Mouse (Mus musculus) lung, embryonic 15.5 days (tissue): ENCODE data around the gene Ppfibp1. TPM values are rescaled to one million over a fixed set of nuclear protein-coding genes. Genes with fewer than 3 reads are reported as not detected.

ENCODE experiments used
- ATAC-seq: fragments of 200-750 bp; cut with Nextera tagmentation; 2 replicates; pipeline ENCODE4 v1.8.0; 2017; ENCODE audit warnings: moderate number of reproducible peaks, borderline replicate concordance; ENCODE audit not compliant: low FRiP score, low TSS enrichment; ENCODE audit errors: extremely low read depth
- H3K27ac ChIP-seq: fragments of 300-500 bp; sonication (generic); 2 replicates; pipeline ENCODE4 v1.5.1; 2015; ENCODE audit warnings: moderate library complexity, mild to moderate bottlenecking, inconsistent platforms
- H3K27me3 ChIP-seq: fragments of 300-500 bp; sonication (generic); 2 replicates; pipeline ENCODE4 v1.6.1; 2015; ENCODE audit warnings: inconsistent platforms
- H3K36me3 ChIP-seq: fragments of 300-500 bp; sonication (generic); 2 replicates; pipeline ENCODE4 v1.6.1; 2015; ENCODE audit warnings: inconsistent platforms
- H3K4me1 ChIP-seq: fragments of 300-500 bp; sonication (generic); 2 replicates; pipeline ENCODE4 v1.6.1; 2015; ENCODE audit warnings: inconsistent platforms
- H3K4me2 ChIP-seq: fragments of 300-500 bp; sonication (generic); 2 replicates; pipeline ENCODE4 v1.6.1; 2015; ENCODE audit warnings: inconsistent platforms, mild to moderate bottlenecking, moderate library complexity
- H3K4me3 ChIP-seq: fragments of 300-500 bp; sonication (generic); 2 replicates; pipeline ENCODE4 v1.5.1; 2015; ENCODE audit warnings: mild to moderate bottlenecking, inconsistent platforms
- H3K9ac ChIP-seq: fragments of 300-500 bp; sonication (generic); 2 replicates; pipeline ENCODE4 v1.6.1; 2015; ENCODE audit warnings: inconsistent platforms
- H3K9me3 ChIP-seq: fragments of 300-500 bp; sonication (generic); 2 replicates; pipeline ENCODE4 v1.6.1; 2016; ENCODE audit warnings: inconsistent platforms
- WGBS: fragments of 180-500 bp; shearing (Covaris S2); methylation state at CpG from one replicate; pipeline ENCODE4 v1.1.7; 2015; 5-methylcytosine and 5-hydroxymethylcytosine counted together
- polyA plus RNA-seq: library from polyadenylated mRNA; unstranded; fragments of >200 nt; fragmentation: Nextera tagmentation; extraction: Ambion mirVana; gene quantifications from 2 replicates; pipeline ENCODE4 v1.2.1, GENCODE M21; 2015

Ppfibp1 gene
- polyA plus RNA-seq, 1 experiment from 2014 or later: 52.3 TPM

GRCm38 (mm10) chr6:147059326-147059725, 171.0 kb downstream of the Ppfibp1 start:
- Histone ChIP-seq H3K4me3 (no peak overlapping the region), H3K36me3 (peaks cover 49% of the 10 kb centered on the region), H3K27ac (no peak overlapping the region), H3K9ac (no peak overlapping the region), H3K27me3 (no peaks in the 10 kb centered on the region), H3K4me1 (no peaks in the 10 kb centered on the region), H3K4me2 (no peak overlapping the region), H3K9me3 (no peaks in the 10 kb centered on the region)
- ATAC-seq: no peak
- 70% methylated on average over 7 of the region's 7 CpGs for WGBS

DNA sequence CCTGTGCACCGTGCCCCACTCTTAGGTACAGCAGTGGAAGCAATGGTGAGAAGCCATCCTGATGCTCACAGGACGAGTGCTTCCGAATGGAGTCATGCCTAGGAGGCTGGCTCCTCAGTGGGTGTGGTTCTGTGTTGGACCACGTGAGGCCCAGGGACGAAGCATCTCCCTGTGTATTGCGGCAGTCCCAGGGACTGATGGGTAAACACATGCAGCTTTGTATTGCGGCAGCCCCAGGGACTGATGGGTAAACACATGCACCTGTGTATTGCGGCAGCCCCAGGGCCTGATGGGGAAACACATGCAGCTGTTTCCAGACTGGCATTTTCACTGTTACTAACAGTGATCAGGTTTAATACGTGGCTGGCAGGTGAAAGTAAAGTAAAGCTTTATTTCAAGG, 173.3 kb downstream of the Ppfibp1 start:
- Histone ChIP-seq H3K4me1 (no peaks in the 10 kb centered on the region), H3K36me3 (peaks cover 35% of the 10 kb centered on the region), H3K9me3 (no peaks in the 10 kb centered on the region), H3K4me3 (no peak overlapping the region), H3K27me3 (no peaks in the 10 kb centered on the region), H3K9ac (no peak overlapping the region), H3K27ac (no peak overlapping the region), H3K4me2 (no peak overlapping the region)
- WGBS: 87% methylated on average over 9 of the region's 9 CpGs
- no peak for ATAC-seq

GRCm38 (mm10) chr6:147062034-147062433, 173.7 kb downstream of the Ppfibp1 start:
- no peaks in the 10 kb centered on the region for H3K9me3 ChIP-seq
- no peaks in the 10 kb centered on the region for H3K4me1 ChIP-seq
- no peak overlapping the region for H3K27ac ChIP-seq
- no peak overlapping the region for H3K9ac ChIP-seq
- no peak overlapping the region for H3K4me2 ChIP-seq
- peaks cover 33% of the 10 kb centered on the region for H3K36me3 ChIP-seq
- WGBS: 68% methylated on average over 7 of the region's 7 CpGs
- H3K4me3 ChIP-seq: no peak overlapping the region
- no peak for ATAC-seq
- no peaks in the 10 kb centered on the region for H3K27me3 ChIP-seq

DNA sequence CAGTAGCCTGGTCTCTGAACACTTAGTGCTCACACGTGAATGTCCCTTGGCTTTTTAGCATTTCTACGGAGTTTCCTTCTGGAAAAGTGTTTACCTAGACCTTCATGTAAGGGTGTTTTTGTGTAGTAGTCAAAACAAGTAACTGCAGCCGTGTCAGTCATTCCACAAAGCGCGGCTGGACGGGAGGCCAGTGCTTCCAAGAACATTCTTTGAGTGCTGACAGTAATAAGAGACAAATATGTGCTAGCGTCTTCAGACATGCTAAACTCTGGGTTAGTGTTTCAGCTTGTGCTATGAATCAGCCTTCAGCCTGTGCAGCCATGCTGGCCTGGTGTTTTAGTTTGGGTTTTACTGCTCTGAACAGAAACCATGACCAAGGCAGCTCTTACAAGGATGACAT, 174.4 kb downstream of the Ppfibp1 start:
- Histone ChIP-seq H3K27me3 (no peaks in the 10 kb centered on the region), H3K4me2 (no peak overlapping the region), H3K4me1 (no peaks in the 10 kb centered on the region), H3K9ac (no peak overlapping the region), H3K4me3 (no peak overlapping the region), H3K36me3 (peaks cover 30% of the 10 kb centered on the region), H3K27ac (no peak overlapping the region), H3K9me3 (no peaks in the 10 kb centered on the region)
- no peak for ATAC-seq
- WGBS: 82% methylated on average over 7 of the region's 7 CpGs

- ATAC-seq: no peak
- Histone ChIP-seq H3K9me3 (no peaks in the 10 kb centered on the region), H3K9ac (no peak overlapping the region), H3K4me3 (no peak overlapping the region), H3K27me3 (no peaks in the 10 kb centered on the region), H3K4me1 (no peaks in the 10 kb centered on the region), H3K36me3 (peaks cover 30% of the 10 kb centered on the region), H3K4me2 (no peak overlapping the region), H3K27ac (no peak overlapping the region)
- 84% methylated on average over 10 of the region's 10 CpGs for WGBS
Observed at GRCm38 (mm10) chr6:147064226-147064943, 176.1 kb downstream of the Ppfibp1 start.

- no peak overlapping the region for H3K4me3 ChIP-seq
- H3K27me3 ChIP-seq: no peaks in the 10 kb centered on the region
- peaks cover 30% of the 10 kb centered on the region for H3K36me3 ChIP-seq
- no peak for ATAC-seq
- no peaks in the 10 kb centered on the region for H3K9me3 ChIP-seq
- H3K9ac ChIP-seq: no peak overlapping the region
- WGBS: 90% methylated on average over 6 of the region's 6 CpGs
- H3K4me2 ChIP-seq: no peak overlapping the region
- no peak overlapping the region for H3K27ac ChIP-seq
- H3K4me1 ChIP-seq: no peaks in the 10 kb centered on the region
Observed at GRCm38 (mm10) chr6:147064944-147065261, 176.6 kb downstream of the Ppfibp1 start.

DNA sequence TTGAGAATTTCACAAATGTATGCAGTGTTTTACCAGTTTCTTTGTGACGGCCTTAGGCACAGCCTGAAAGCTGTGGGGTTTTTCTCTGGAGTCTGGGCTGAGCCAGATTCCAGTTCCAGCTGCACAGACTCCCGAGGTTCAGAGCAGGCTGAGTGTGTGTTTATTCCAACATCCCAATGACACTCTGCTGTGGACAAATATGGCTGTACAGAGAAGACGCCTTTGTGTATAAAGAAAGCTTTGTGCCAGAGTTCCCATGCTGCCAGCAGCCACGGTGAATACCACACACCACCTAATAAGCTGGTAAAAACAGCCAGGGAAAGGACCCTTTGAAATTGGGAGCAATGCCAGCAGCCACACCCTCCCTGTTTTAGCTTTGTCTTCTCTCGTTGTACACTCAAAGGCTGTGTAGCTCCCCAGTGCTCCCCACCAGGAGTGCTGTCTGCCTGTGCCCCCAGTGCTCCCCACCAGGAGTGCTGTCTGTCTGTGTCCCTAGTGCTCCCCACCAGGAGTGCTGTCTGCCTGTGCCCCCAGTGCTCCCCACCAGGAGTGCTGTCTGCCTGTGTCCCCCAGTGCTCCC, 187.6 kb downstream of the Ppfibp1 start:
- H3K9me3 ChIP-seq: no peaks in the 10 kb centered on the region
- H3K27me3 ChIP-seq: no peaks in the 10 kb centered on the region
- H3K36me3 ChIP-seq: peaks cover 19% of the 10 kb centered on the region
- peak; percentile 95 for ATAC-seq
- H3K9ac ChIP-seq: no peak overlapping the region
- WGBS: 24% methylated on average over 5 of the region's 5 CpGs
- peak overlapping the region; percentile 82 for H3K27ac ChIP-seq
- H3K4me3 ChIP-seq: no peak overlapping the region
- peaks cover 3% of the 10 kb centered on the region; the same call in 1 of the 2 replicates for H3K4me1 ChIP-seq
- H3K4me2 ChIP-seq: no peak overlapping the region

DNA sequence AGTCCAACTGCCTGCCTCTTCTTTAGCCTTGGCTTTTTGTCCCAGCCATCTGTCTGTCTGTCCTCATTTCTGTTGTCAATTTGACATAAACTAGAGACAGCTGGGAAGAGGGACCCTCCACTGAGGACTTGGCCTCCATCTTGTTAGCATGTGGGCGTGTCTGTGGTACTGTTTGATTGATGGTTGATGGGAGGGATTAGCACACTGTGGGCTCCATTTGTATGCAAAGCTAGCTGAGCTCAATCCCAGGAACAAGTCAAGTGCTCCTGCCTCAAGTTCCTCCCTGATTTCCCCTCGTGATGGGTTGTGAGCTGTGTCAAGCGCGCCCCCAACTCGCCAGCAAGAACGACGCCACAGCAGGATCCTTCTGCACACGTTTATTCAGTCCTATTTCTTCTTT, 188.6 kb downstream of the Ppfibp1 start:
- ATAC-seq: no peak
- H3K4me1 ChIP-seq: peaks cover 3% of the 10 kb centered on the region; the same call in 1 of the 2 replicates
- H3K36me3 ChIP-seq: 0 out of 2 replicates have a peak, but pooled peaks cover 9% of the 10 kb centered on the region

DNA sequence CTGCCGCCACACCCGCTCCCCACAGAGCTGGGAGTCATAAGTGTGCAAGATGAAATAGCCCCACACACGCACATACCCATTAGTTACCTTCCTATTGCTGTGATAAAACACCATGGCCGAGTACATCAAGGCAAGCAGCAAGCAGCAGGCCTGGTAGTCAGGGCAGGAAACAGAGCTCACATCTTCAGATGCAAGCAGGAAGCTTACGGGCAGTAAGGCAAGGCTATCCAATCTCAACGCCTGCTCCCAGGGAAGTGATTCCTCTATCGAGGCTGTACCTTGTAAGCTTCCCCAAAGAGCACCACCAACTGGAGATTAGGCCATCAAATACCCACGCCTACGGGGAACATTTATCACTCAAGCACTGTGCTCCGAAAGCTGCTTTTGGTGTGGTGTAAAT, 191.6 kb downstream of the Ppfibp1 start:
- H3K9me3 ChIP-seq: no peaks in the 10 kb centered on the region
- no peak overlapping the region for H3K9ac ChIP-seq
- H3K27me3 ChIP-seq: no peaks in the 10 kb centered on the region
- H3K4me1 ChIP-seq: peaks cover 3% of the 10 kb centered on the region; the same call in 1 of the 2 replicates
- H3K4me2 ChIP-seq: no peak overlapping the region
- no peak overlapping the region for H3K27ac ChIP-seq
- H3K4me3 ChIP-seq: no peak overlapping the region
- 0 out of 2 replicates have a peak, but pooled peaks cover 2% of the 10 kb centered on the region for H3K36me3 ChIP-seq
- WGBS: 86% methylated on average over 10 of the region's 10 CpGs
- no peak for ATAC-seq

More for the DNA sequence above, 188.6 kb downstream of the Ppfibp1 start:
- H3K4me2 ChIP-seq: no peak overlapping the region
- no peak overlapping the region for H3K9ac ChIP-seq
- H3K4me3 ChIP-seq: no peak overlapping the region
- WGBS: 83% methylated on average over 8 of the region's 8 CpGs
- H3K9me3 ChIP-seq: no peaks in the 10 kb centered on the region
- no peak overlapping the region for H3K27ac ChIP-seq
- H3K27me3 ChIP-seq: no peaks in the 10 kb centered on the region

Other genes starting within 250 kb of the Ppfibp1 start
- gene Med21, start 245.9 kb upstream of the Ppfibp1 start, polyA plus RNA-seq: 156 and 157 TPM in 2 replicates
- 28.2 and 29.9 TPM in 2 replicates for gene Tm7sf3, start 245.7 kb upstream of the Ppfibp1 start, polyA plus RNA-seq
- 14.8 and 15.5 TPM in 2 replicates for gene Stk38l, start 163.5 kb upstream of the Ppfibp1 start, polyA plus RNA-seq
- gene Arntl2, start 92.4 kb upstream of the Ppfibp1 start, polyA plus RNA-seq: 5.3 and 5.6 TPM in 2 replicates
- gene Smco2, start 38.4 kb upstream of the Ppfibp1 start, polyA plus RNA-seq: not detected in 2 replicates
- gene 1700034J05Rik, start 65.9 kb downstream of the Ppfibp1 start, polyA plus RNA-seq: 0.10 and 0.16 TPM in 2 replicates
- 0.47 and 1.2 TPM in 2 replicates for gene Rep15, start 144.1 kb downstream of the Ppfibp1 start, polyA plus RNA-seq
- 102 and 103 TPM in 2 replicates for gene Mrps35, start 154.3 kb downstream of the Ppfibp1 start, polyA plus RNA-seq
- gene Mansc4, start 198.5 kb downstream of the Ppfibp1 start, polyA plus RNA-seq: 6.9 and 8.4 TPM in 2 replicates
- gene Klhl42, start 202.9 kb downstream of the Ppfibp1 start, polyA plus RNA-seq: 8.4 and 8.9 TPM in 2 replicates